Mouse (Mus musculus) spleen, adult 18-20 months (tissue): ENCODE results near the gene Gmeb1.

Source experiments
- DNase-seq, 2 experiments: peaks; one replicate each; pipeline ENCODE4 v3.0.0; 2022; ENCODE audit warnings: mixed read lengths in 2 of 2

Gmeb1 gene

GRCm38 (mm10) chr4:132217781-132218180 is 43.6 kb downstream of the Gmeb1 start:
- DNase-seq: no peak

- DNase-seq: no peak
Observed at GRCm38 (mm10) chr4:132216602-132217001, 44.8 kb downstream of the Gmeb1 start.

- peak in 1 of 2 experiments; percentile 24 for DNase-seq
Observed at GRCm38 (mm10) chr4:132214847-132215246, 46.6 kb downstream of the Gmeb1 start.

- DNase-seq: peak; percentile 95 to 97
Observed at GRCm38 (mm10) chr4:132211953-132212734, 49.3 kb downstream of the Gmeb1 start, which contains the start of gene Ythdf2. Gene Ythdf2 (minus strand): TSS chr4:132212303.

- peak; percentile 34 to 37 for DNase-seq
Observed at GRCm38 (mm10) chr4:132211091-132211942, 50.1 kb downstream of the Gmeb1 start.

- DNase-seq: no peak
Observed at GRCm38 (mm10) chr4:132210325-132210724, 51.1 kb downstream of the Gmeb1 start.

- DNase-seq: no peak
Observed at GRCm38 (mm10) chr4:132209299-132209698, 52.1 kb downstream of the Gmeb1 start.

- DNase-seq: no peak
Observed at GRCm38 (mm10) chr4:132207280-132207679, 54.1 kb downstream of the Gmeb1 start.

- DNase-seq: no peak
Observed at GRCm38 (mm10) chr4:132198771-132199170, 62.6 kb downstream of the Gmeb1 start.

GRCm38 (mm10) chr4:132198285-132198712 is 63.1 kb downstream of the Gmeb1 start:
- peak in 1 of 2 experiments; percentile 43 for DNase-seq

- no peak for DNase-seq
Observed at GRCm38 (mm10) chr4:132194975-132195374, 66.4 kb downstream of the Gmeb1 start.

GRCm38 (mm10) chr4:132194373-132194772 is 67.0 kb downstream of the Gmeb1 start:
- DNase-seq: no peak

- DNase-seq: no peak
Observed at GRCm38 (mm10) chr4:132187826-132188401, 73.5 kb downstream of the Gmeb1 start.

- DNase-seq: no peak
Observed at GRCm38 (mm10) chr4:132183162-132183561, 78.2 kb downstream of the Gmeb1 start.

GRCm38 (mm10) chr4:132181721-132182658 is 79.4 kb downstream of the Gmeb1 start:
- DNase-seq: peak in 1 of 2 experiments; percentile 26

- peak in 1 of 2 experiments; percentile 28 for DNase-seq
Observed at GRCm38 (mm10) chr4:132180710-132181109, 80.7 kb downstream of the Gmeb1 start.

GRCm38 (mm10) chr4:132178630-132179059 is 82.8 kb downstream of the Gmeb1 start:
- DNase-seq: peak in 1 of 2 experiments; percentile 48

- no peak for DNase-seq
Observed at GRCm38 (mm10) chr4:132176474-132176873, 84.9 kb downstream of the Gmeb1 start.
